Mouse (Mus musculus) midbrain, embryonic 15.5 days (tissue): ENCODE measurements at regions not wholly inside any gene's neighbourhood (a gene's known extent, or its start where the extent isn't known, plus 50 kb on each side); places are given as distances from the start of the nearest gene placed in this dataset.

Experiments
- ATAC-seq: fragments of 200-750 bp; cut with Nextera tagmentation; replicated peaks from 2 replicates; pipeline ENCODE4 v1.8.0; 2017; ENCODE audit warnings: moderate TSS enrichment
- H3K27ac ChIP-seq: fragments of 300-500 bp; sonication (generic); 2 replicates; pipeline ENCODE4 v1.5.1; 2015; ENCODE audit warnings: mild to moderate bottlenecking, inconsistent platforms
- H3K27me3 ChIP-seq: fragments of 300-500 bp; sonication (generic); replicated peaks from 2 replicates; pipeline ENCODE4 v1.6.1; 2015; ENCODE audit warnings: inconsistent platforms
- H3K36me3 ChIP-seq: fragments of 300-500 bp; sonication (generic); replicated peaks from 2 replicates; pipeline ENCODE4 v1.6.1; 2015; ENCODE audit warnings: inconsistent platforms
- H3K4me1 ChIP-seq: fragments of 300-500 bp; sonication (generic); 2 replicates; pipeline ENCODE4 v1.6.1; 2015; ENCODE audit warnings: inconsistent platforms
- H3K4me2 ChIP-seq: fragments of 300-500 bp; sonication (generic); 2 replicates; pipeline ENCODE4 v1.6.1; 2015; ENCODE audit warnings: inconsistent platforms, mild to moderate bottlenecking, moderate library complexity
- H3K4me3 ChIP-seq: fragments of 300-500 bp; sonication (generic); 2 replicates; pipeline ENCODE4 v1.5.1; 2015; ENCODE audit warnings: mild to moderate bottlenecking, inconsistent platforms
- H3K9ac ChIP-seq: fragments of 300-500 bp; sonication (generic); 2 replicates; pipeline ENCODE4 v1.6.1; 2015; ENCODE audit warnings: mild to moderate bottlenecking, inconsistent platforms
- H3K9me3 ChIP-seq: fragments of 300-500 bp; sonication (generic); 2 replicates; pipeline ENCODE4 v1.6.1; 2016; ENCODE audit warnings: inconsistent platforms
- WGBS: fragments of 180-500 bp; shearing (Covaris S2); methylation state at CpG from one replicate; pipeline ENCODE4 v1.1.7; 2015; ENCODE audit warnings: mixed read lengths; 5-methylcytosine and 5-hydroxymethylcytosine counted together

DNA sequence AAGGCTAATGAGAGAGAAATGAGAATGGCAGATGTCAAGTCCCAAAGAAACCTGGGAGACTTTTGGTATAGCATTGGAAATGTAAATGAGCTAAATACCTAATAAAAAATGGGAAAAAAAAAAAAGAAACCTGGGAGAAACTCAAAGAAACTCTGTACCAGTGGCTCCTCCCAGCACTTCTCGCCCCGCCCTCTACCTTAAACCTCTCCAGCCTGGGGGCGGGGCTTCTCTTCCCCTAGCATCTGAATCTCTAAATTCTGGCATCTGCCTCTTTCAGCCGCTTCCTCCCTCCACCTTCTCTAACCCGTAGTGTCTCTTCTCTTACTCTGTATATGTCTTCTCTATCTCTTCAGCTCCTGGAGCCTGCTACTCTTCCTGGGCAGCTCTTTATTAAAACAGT, 53.2 kb downstream of the Gpr6 start:
- Histone ChIP-seq H3K4me2 (no peak overlapping the region), H3K36me3 (no peaks in the 10 kb centered on the region), H3K4me3 (no peak overlapping the region), H3K9ac (no peak overlapping the region), H3K4me1 (no peaks in the 10 kb centered on the region), H3K27me3 (no peaks in the 10 kb centered on the region), H3K9me3 (0 out of 2 replicates have a peak, but pooled peaks cover 4% of the 10 kb centered on the region), H3K27ac (no peak overlapping the region)
- no peak for ATAC-seq
- 71% methylated on average over 5 of the region's 5 CpGs for WGBS

GRCm38 (mm10) chr10:41016547-41016946, 55.5 kb downstream of the Gpr6 start:
- Histone ChIP-seq H3K4me2 (no peak overlapping the region), H3K9me3 (0 out of 2 replicates have a peak, but pooled peaks cover 4% of the 10 kb centered on the region), H3K27me3 (no peaks in the 10 kb centered on the region), H3K36me3 (no peaks in the 10 kb centered on the region), H3K9ac (no peak overlapping the region), H3K4me1 (no peaks in the 10 kb centered on the region), H3K27ac (no peak overlapping the region), H3K4me3 (no peak overlapping the region)
- 34% methylated on average over 7 of the region's 7 CpGs for WGBS
- ATAC-seq, result no peak

DNA sequence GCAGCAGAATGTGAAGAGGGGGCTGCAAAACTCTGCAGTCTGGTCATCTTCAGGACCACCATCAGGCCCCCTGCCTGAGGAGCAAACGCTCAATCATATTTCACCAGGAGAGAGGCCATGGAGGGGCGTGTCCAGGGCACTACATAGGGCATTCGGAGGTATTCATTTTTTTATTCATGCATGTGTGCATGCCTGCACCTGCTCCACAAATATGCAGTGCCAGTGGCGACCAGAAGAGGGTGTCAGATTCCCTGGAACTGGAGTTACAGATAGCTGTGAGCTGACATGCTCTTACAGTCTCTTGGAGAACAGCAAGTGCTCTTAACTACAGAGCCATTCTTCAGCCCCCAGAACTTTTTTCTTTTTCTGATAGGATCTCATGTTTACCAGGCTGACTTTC, 56.4 kb downstream of the Gpr6 start:
- Histone ChIP-seq H3K27ac (no peak overlapping the region), H3K4me2 (no peak overlapping the region), H3K27me3 (no peaks in the 10 kb centered on the region)

DNA sequence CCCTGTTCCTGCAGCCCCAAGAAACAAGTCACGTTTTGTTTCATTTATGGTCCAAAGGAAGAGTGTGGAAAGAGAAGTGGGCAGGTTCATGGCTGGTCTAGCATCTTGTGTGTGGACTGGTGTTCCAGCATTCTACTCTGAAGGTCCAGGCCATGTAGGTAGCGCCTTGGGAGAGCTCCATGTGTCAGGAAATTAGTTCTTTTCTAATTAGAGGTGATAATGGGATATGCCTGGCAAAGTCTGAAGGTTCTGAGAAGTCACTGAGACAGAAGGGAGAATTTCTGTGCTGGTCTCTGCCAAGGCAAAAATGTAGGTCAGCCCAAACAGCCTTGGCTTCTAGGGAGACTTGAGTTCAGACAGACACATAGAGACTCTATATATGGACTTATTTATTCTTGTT, 61.5 kb downstream of the Gpr6 start:
- Histone ChIP-seq H3K4me2 (no peak overlapping the region), H3K4me3 (no peak overlapping the region), H3K9ac (no peak overlapping the region), H3K4me1 (no peaks in the 10 kb centered on the region), H3K27ac (no peak overlapping the region), H3K36me3 (no peaks in the 10 kb centered on the region), H3K9me3 (no peaks in the 10 kb centered on the region), H3K27me3 (no peaks in the 10 kb centered on the region)
- 82% methylated on average over 2 of the region's 2 CpGs for WGBS
- ATAC-seq, result no peak

More for the DNA sequence above, 56.4 kb downstream of the Gpr6 start:
- H3K9me3 ChIP-seq, result 0 out of 2 replicates have a peak, but pooled peaks cover 4% of the 10 kb centered on the region
- ATAC-seq, result peak; percentile 60; the same call in 1 of the 2 replicates
- no peaks in the 10 kb centered on the region for H3K36me3 ChIP-seq
- WGBS, result 32% methylated on average over 4 of the region's 4 CpGs
- H3K9ac ChIP-seq, result no peak overlapping the region
- no peak overlapping the region for H3K4me3 ChIP-seq
- no peaks in the 10 kb centered on the region for H3K4me1 ChIP-seq

DNA sequence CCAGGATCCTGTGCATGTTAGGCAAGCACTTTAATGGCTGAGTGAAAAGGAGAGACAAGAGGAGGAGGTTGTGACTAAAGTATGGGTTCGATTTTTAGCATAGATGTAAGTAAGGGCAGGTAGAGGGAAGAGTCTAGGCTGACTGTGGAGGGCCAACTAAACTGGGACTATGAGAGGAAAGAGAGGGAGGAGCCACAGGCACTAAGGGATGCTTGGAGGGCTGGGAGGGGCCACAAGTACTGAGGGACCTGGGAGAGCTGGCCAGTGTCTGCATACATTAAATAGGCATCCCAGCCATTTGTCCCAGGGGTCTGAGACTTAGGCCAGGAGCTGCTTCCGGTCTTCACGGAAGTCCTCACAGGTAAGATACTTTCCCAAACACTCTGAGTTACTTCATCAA, 64.2 kb downstream of the Gpr6 start:
- no peaks in the 10 kb centered on the region for H3K27me3 ChIP-seq
- WGBS, result 92% methylated on average over 3 of the region's 3 CpGs
- H3K4me2 ChIP-seq, result no peak overlapping the region

DNA sequence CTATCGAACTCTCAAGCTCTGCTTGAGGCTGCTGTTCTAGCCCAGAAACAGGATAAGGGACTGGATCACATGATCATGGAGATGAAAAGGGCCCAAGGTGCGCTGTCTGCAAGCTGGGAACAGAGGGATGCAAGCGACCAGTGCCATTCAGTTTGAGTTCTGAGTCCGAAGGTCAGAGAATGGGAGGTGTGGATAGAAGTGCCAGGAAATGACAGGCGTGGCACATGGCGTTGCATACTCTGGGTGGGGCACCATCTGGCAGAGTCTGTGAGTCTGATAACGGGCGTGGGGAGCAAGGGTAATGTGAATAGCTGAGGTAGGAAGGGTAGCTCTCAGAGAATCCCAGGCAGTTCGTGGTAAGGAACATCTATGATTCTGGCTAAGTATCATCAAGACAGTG, 65.5 kb downstream of the Gpr6 start:
- H3K27me3 ChIP-seq, result no peaks in the 10 kb centered on the region
- H3K9me3 ChIP-seq, result no peaks in the 10 kb centered on the region
- WGBS, result 84% methylated on average over 9 of the region's 9 CpGs
- no peak overlapping the region for H3K4me2 ChIP-seq
- no peak overlapping the region for H3K27ac ChIP-seq
- H3K4me1 ChIP-seq, result no peaks in the 10 kb centered on the region
- no peak overlapping the region for H3K4me3 ChIP-seq
- no peak for ATAC-seq
- H3K36me3 ChIP-seq, result no peaks in the 10 kb centered on the region
- H3K9ac ChIP-seq, result no peak overlapping the region

More for the DNA sequence above, 64.2 kb downstream of the Gpr6 start:
- no peak overlapping the region for H3K27ac ChIP-seq
- H3K9ac ChIP-seq, result no peak overlapping the region
- no peak overlapping the region for H3K4me3 ChIP-seq
- no peaks in the 10 kb centered on the region for H3K4me1 ChIP-seq
- no peaks in the 10 kb centered on the region for H3K36me3 ChIP-seq
- ATAC-seq, result no peak
- H3K9me3 ChIP-seq, result no peaks in the 10 kb centered on the region

- no peaks in the 10 kb centered on the region for H3K36me3 ChIP-seq
- H3K27me3 ChIP-seq, result no peaks in the 10 kb centered on the region
- ATAC-seq, result no peak
- H3K4me2 ChIP-seq, result no peak overlapping the region
- H3K4me1 ChIP-seq, result no peaks in the 10 kb centered on the region
- no peak overlapping the region for H3K4me3 ChIP-seq
- no peak overlapping the region for H3K27ac ChIP-seq
- WGBS, result 91% methylated on average over 9 of the region's 9 CpGs
- no peaks in the 10 kb centered on the region for H3K9me3 ChIP-seq
- no peak overlapping the region for H3K9ac ChIP-seq
Measured at GRCm38 (mm10) chr10:41005776-41006175, 66.3 kb downstream of the Gpr6 start.

GRCm38 (mm10) chr10:41004753-41005152, 67.3 kb downstream of the Gpr6 start:
- Histone ChIP-seq H3K36me3 (no peaks in the 10 kb centered on the region), H3K9me3 (no peaks in the 10 kb centered on the region), H3K27ac (no peak overlapping the region), H3K4me3 (no peak overlapping the region), H3K4me1 (0 out of 2 replicates have a peak, but pooled peaks cover 2% of the 10 kb centered on the region), H3K9ac (no peak overlapping the region), H3K27me3 (no peaks in the 10 kb centered on the region), H3K4me2 (no peak overlapping the region)
- WGBS, result 62% methylated on average over 3 of the region's 3 CpGs
- peak; percentile 65 for ATAC-seq

DNA sequence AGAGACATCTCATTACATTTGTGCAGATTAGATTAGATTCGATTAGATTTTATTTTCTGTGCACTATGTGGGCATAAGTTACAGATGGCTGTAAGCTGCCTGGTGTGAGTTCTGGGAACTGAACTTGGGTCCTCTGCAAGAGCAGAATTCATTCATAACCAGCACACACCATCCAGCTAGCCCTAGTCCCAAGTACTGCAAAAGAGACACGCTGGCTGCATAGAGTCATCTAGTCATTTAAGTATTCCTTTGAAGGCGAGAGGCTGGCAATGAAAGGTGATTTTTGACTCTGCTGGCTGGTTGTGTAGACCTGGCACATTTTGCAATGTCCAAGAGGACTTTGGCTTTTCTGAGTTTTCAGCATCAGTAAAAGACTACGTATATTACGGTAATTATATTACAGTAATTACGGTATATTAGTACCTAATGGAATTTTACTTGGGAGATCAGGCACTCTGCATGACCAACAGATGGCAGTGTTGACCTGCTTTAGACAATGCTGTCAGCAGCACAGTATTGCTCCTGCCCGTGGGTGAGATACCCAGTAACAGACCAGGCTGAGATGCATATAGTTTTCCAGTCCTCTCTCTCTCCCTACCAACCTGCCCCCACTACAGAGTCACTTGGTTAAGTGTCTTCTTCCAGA, 67.9 kb downstream of the Gpr6 start:
- Histone ChIP-seq H3K9ac (no peak overlapping the region), H3K36me3 (no peaks in the 10 kb centered on the region), H3K4me1 (0 out of 2 replicates have a peak, but pooled peaks cover 4% of the 10 kb centered on the region), H3K4me2 (no peak overlapping the region), H3K9me3 (no peaks in the 10 kb centered on the region), H3K27ac (no peak overlapping the region), H3K27me3 (no peaks in the 10 kb centered on the region), H3K4me3 (no peak overlapping the region)
- ATAC-seq, result peak; percentile 92
- 28% methylated on average over 7 of the region's 7 CpGs for WGBS

DNA sequence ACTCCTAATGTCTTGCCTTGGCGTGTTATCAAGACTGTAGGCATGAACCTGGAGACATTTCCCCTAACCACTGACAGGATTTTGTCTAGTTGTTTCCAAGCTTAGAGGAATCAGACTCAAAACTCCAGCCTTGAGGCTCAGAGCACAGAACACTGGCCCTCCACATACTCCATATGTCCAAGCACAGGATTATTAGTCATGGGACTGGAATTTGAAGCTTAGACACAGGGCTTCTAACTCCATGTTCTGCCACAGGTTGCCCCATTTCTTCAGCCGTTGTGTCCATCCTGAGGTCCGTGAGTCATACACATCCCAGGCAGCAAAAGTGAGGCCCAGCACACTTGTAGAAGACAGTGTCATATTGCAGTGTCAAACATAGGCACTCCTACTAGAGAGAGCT, 68.9 kb downstream of the Gpr6 start:
- Histone ChIP-seq H3K4me2 (no peak overlapping the region), H3K27me3 (no peaks in the 10 kb centered on the region), H3K9ac (no peak overlapping the region), H3K36me3 (no peaks in the 10 kb centered on the region), H3K9me3 (no peaks in the 10 kb centered on the region), H3K27ac (no peak overlapping the region), H3K4me1 (peaks cover 13% of the 10 kb centered on the region; the same call in 1 of the 2 replicates), H3K4me3 (no peak overlapping the region)
- ATAC-seq, result no peak
- 87% methylated on average over 3 of the region's 3 CpGs for WGBS

DNA sequence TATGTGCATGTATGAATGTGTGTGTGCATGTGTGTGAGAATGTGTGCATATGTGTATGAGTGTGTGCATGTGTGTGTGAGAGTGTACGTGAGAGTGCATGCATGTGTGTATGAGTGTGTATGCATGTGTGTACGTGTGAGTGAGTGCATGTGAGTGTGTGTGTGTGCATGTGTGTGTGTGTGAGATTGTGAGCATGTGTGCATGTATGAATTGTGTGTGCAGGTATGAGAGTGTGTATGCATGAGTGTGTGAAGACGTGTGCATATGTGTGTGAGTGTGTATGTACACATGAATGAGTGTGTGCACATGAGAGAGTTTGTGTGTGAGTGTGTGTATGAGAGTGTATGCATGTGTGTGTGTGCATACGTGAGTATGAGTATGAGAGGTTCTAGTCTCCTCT, 71.1 kb downstream of the Gpr6 start:
- no peak for ATAC-seq
- Histone ChIP-seq H3K4me3 (no peak overlapping the region), H3K27ac (no peak overlapping the region), H3K4me2 (no peak overlapping the region), H3K9ac (no peak overlapping the region), H3K27me3 (no peaks in the 10 kb centered on the region), H3K4me1 (peaks cover 14% of the 10 kb centered on the region; the same call in 1 of the 2 replicates), H3K9me3 (no peaks in the 10 kb centered on the region), H3K36me3 (no peaks in the 10 kb centered on the region)
- WGBS, result 84% methylated on average over 4 of the region's 4 CpGs

DNA sequence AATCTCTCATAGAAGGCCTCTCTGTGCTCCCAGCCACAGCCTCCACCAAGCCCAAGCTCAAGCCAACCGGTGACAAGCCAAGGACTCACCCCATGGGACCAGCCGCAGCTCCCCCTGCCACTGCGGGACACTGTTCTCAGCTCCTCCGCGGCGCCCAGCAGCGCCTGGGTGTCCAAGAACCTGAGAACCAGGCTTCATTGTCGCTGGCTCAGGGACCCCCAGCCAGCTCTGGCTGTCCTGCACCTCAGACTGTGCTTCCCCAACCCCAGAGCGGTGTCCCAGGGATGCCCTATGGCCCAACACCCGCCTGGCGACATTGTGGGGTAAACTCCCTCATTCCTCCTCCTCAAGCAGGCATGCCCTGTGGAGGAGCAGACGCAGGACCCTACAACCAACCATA, 72.6 kb downstream of the Gpr6 start:
- Histone ChIP-seq H3K4me1 (peaks cover 14% of the 10 kb centered on the region; the same call in 1 of the 2 replicates), H3K9ac (no peak overlapping the region), H3K4me2 (no peak overlapping the region), H3K36me3 (no peaks in the 10 kb centered on the region), H3K27ac (0 out of 2 replicates have a peak overlapping the region, but pooled peaks have one; percentile 70), H3K9me3 (no peaks in the 10 kb centered on the region), H3K4me3 (no peak overlapping the region), H3K27me3 (no peaks in the 10 kb centered on the region)
- WGBS, result 87% methylated on average over 12 of the region's 12 CpGs
- ATAC-seq, result no peak

- Histone ChIP-seq H3K4me3 (no peak overlapping the region), H3K9me3 (no peaks in the 10 kb centered on the region), H3K4me2 (peak overlapping the region; percentile 17), H3K27me3 (no peaks in the 10 kb centered on the region), H3K36me3 (no peaks in the 10 kb centered on the region), H3K4me1 (peaks cover 14% of the 10 kb centered on the region; the same call in 1 of the 2 replicates), H3K9ac (no peak overlapping the region), H3K27ac (peak overlapping the region; percentile 70)
- 57% methylated on average over 11 of the region's 11 CpGs for WGBS
- ATAC-seq, result peak; percentile 49
Measured at GRCm38 (mm10) chr10:40998799-40999198, 73.3 kb downstream of the Gpr6 start.
